Mouse (Mus musculus): ENCODE data around the gene Epas1.

Epas1 gene

GRCm38 (mm10) chr17:86791925-86792324 is 38.4 kb downstream of the Epas1 start:
- DNase-seq = peak; percentile 91

GRCm38 (mm10) chr17:86795773-86796172 is 42.3 kb downstream of the Epas1 start:
- no peak for DNase-seq

DNA sequence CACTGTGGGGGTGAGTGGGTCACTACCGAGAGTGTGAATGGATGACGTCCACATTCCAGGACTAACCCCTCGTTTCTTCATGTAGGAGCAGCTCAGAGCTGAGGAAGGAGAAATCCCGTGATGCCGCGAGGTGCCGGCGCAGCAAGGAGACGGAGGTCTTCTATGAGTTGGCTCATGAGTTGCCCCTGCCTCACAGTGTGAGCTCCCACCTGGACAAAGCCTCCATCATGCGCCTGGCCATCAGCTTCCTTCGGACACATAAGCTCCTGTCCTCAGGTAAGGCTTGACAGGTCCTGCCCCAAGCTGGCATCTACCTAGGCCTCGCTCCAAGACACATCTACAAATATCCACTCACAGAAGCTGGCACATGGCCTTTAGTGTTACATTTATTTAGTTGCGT is 43.5 kb downstream of the Epas1 start:
- DNase-seq = peak; percentile 90

GRCm38 (mm10) chr17:86798460-86798859 is 45.0 kb downstream of the Epas1 start:
- DNase-seq = no peak

- peak; percentile 93 for DNase-seq
Measured at GRCm38 (mm10) chr17:86798951-86799350, 45.5 kb downstream of the Epas1 start.

- peak; percentile 96 for DNase-seq
Measured at GRCm38 (mm10) chr17:86800535-86800934, 47.0 kb downstream of the Epas1 start.

DNA sequence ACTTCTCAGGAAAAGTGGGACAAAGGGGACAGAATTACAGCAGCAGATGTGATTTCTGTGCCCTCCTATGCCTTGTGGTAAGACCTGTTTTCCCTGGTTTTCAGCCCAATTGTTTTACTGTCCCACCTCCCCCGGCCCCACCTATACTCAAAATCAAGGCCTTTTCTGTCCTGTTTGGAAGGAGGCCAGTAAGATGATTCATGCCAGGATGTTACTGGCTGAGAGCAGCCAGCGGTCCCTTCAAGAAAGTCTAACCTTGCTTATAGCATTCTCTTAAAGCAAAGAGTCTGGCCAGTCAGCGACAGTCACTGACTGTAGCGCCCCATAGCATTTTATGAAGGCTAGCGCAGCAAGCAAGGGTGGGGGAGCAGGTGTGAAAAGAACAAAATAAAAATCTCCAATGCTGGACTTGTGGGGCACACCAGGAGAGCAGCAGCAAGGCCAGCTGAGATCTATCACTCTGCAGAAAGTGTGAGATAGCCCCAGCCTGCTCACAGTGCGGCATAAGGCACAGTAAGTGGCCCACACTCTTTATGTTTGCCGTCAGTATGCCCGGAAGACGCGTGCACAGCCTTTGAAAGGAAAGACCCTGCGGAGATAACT is 47.8 kb downstream of the Epas1 start:
- peak; percentile 95 for DNase-seq

DNA sequence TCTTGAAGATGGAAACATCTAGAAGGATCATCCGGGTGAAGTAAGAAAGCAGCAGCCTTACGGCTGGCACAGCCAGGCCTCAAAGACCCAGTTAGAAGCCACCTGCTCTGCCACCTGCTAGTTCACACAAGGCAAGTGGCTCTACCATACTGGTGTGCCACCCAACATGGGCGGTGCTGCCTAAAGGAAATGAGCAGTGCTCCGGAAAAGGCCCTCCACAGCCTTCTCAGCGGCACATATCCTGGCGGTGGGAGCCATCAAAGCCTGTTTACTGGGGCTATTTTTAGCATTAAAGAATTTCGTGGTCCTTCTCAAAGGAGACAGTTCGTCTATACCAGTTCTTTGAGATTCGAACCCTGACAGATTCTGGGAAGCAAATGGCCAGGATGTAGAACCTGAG is 48.4 kb downstream of the Epas1 start:
- peak; percentile 98 for DNase-seq

DNA sequence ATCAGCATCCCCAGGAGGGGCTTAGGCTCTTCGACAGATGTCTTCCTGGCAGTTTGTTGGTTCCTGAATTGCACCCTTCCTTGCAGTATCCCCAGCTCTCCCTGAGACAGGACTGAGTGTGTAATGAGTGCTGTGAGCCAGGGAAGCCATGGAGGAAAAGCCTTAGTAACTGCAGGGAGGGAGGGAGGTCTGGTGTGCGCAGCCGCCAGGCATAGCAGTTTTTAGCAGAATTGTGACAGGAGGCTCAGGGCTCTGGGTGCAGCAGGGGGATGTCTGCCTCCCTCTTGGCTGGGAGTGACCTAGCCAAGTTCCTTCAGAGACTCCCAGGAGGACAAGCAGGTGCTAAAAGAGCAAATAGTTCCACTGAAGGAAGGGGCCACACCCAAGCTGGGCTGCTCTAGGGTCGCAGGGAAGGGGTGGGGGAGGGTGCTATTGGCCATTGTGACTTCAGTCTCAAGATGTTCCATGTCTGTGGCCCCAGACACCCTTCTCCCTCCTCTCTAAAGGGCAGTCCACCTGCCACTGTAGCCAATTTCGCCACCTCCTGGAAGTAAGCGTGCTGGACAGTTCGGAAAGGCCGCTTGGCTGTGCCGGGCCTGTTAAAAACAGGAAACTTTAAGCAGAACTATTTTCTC is 49.0 kb downstream of the Epas1 start:
- peak; percentile 99 for DNase-seq

GRCm38 (mm10) chr17:86803147-86803546 is 49.6 kb downstream of the Epas1 start:
- peak; percentile 96 for DNase-seq

GRCm38 (mm10) chr17:86803653-86804052 is 50.2 kb downstream of the Epas1 start:
- DNase-seq = peak; percentile 90

GRCm38 (mm10) chr17:86812029-86812428 is 58.5 kb downstream of the Epas1 start:
- DNase-seq = peak; percentile 97

DNA sequence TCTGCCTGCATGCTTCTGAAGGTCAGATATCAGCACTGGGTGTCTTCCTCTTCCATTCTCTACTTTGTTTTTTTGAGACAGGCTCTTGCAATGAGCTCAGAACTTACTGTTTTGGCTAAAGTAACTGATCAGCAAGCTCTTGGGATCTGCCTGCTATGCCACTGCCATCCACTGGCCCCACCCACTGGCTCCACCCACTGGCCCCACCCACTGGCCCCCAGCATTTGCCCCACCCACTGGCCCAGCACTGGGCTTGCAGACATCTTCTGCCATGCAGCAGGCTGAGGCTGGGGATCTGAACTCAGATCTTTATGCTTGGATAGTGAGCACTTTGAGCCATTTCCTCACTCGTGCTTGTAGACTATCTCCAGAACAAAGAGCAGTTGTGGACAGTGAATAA is 60.8 kb downstream of the Epas1 start:
- peak; percentile 95 for DNase-seq

GRCm38 (mm10) chr17:86815016-86815865 is 61.7 kb downstream of the Epas1 start:
- DNase-seq = no peak

- DNase-seq = peak; percentile 82
Measured at GRCm38 (mm10) chr17:86822017-86822737, 68.7 kb downstream of the Epas1 start.

GRCm38 (mm10) chr17:86824502-86825162 is 71.1 kb downstream of the Epas1 start:
- DNase-seq = peak; percentile 90

- peak; percentile 86 for DNase-seq
Measured at GRCm38 (mm10) chr17:86825163-86825902, 71.8 kb downstream of the Epas1 start.

DNA sequence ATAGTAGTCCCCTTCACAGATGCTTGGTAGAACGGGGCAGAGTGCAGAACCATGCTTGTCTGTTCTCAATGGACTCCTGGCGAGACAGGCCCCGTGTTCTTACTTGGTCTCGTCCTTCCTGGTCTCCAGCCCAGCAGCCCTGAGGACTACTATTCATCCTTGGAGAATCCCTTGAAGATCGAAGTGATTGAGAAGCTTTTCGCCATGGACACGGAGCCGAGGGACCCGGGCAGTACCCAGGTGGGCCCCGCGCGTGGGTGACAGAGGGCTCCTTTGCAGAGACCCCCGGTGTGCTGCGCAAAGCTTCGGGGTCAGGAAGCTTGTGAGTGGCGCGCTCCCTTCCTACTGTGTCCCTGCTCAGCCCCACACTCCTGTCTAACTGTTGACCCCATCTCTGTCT is 72.9 kb downstream of the Epas1 start:
- peak; percentile 87 for DNase-seq

DNA sequence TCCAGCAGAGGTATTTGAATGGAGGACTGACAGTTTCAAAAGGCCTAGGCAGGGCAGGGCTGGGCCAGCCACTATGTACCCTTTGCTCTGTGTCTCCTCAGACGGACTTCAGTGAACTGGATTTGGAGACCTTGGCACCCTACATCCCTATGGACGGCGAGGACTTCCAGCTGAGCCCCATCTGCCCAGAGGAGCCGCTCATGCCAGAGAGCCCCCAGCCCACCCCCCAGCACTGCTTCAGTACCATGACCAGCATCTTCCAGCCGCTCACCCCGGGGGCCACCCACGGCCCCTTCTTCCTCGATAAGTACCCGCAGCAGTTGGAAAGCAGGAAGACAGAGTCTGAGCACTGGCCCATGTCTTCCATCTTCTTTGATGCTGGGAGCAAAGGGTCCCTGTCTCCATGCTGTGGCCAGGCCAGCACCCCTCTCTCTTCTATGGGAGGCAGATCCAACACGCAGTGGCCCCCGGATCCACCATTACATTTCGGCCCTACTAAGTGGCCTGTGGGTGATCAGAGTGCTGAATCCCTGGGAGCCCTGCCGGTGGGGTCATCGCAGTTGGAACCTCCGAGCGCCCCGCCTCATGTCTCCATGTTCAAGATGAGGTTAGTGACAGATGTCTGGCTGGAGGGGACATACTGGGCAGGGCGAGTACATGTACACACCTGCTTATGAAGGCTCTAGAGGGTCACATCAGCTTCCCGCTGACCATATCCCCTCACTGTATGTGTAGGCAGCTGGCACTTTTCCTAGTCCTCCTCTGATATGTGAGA is 74.1 kb downstream of the Epas1 start:
- DNase-seq = peak; percentile 88

GRCm38 (mm10) chr17:86828500-86828899 is 75.0 kb downstream of the Epas1 start:
- DNase-seq = peak; percentile 88

Measured in heart, adult 11 months (tissue).